Mouse (Mus musculus) liver, embryonic 14.5 days (tissue): ENCODE measurements around the gene Myo18a.

ENCODE experiments used
- CTCF ChIP-seq: IDR thresholded peaks from 2 replicates; pipeline ENCODE4 v1.5.1; 2016; ENCODE audit warnings: antibody characterized with exemption, low read depth, control low read depth
- EP300 ChIP-seq: IDR thresholded peaks from 2 replicates; pipeline ENCODE4 v1.6.1; 2016; ENCODE audit warnings: antibody characterized with exemption, low read depth

DNA sequence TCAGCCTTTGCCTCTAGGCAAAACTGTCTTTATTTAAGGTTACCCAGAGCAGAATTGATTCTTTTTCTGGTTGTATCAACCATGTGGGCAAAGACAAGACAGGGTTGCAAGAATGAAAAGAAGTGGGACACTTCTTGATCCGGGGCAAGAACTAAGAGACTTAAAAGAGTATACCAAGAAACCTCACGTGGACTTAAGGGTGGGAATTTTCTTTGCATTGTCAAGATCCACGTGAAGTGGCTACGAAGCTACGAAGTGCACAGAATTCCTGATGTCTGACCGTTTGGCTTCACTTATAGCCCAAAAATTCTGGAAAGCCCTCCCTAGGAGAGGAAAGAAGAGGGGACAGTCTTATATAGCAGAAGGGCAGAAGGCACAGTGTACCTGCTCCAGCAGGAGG is 130.2 kb downstream of the Myo18a start:
- TF ChIP-seq EP300: no peak
- no peak for TF ChIP-seq CTCF
